Mouse (Mus musculus) hindbrain, embryonic 15.5 days (tissue): ENCODE measurements around the gene Degs2. TPM values are rescaled to one million over a fixed set of nuclear protein-coding genes. Genes with fewer than 3 reads are reported as not detected.
"Not testable (repeated sequence)": the region's sequence is repeated elsewhere in the genome, so short reads cannot be mapped to it uniquely, and the experiment has no call there.

ENCODE experiments used
- ATAC-seq: fragments of 200-750 bp; cut with Nextera tagmentation; 2 replicates; pipeline ENCODE4 v1.8.0; 2017; ENCODE audit warnings: low read depth, moderate number of reproducible peaks, moderate TSS enrichment; ENCODE audit not compliant: low FRiP score
- H3K27ac ChIP-seq: fragments of 300-500 bp; sonication (generic); replicated peaks from 2 replicates; pipeline ENCODE4 v1.5.1; 2015; ENCODE audit warnings: mild to moderate bottlenecking, inconsistent platforms
- H3K27me3 ChIP-seq: fragments of 300-500 bp; sonication (generic); 2 replicates; pipeline ENCODE4 v1.6.1; 2015; ENCODE audit warnings: control low read depth, inconsistent platforms
- H3K36me3 ChIP-seq: fragments of 300-500 bp; sonication (generic); 2 replicates; pipeline ENCODE4 v1.6.1; 2015; ENCODE audit warnings: control low read depth, inconsistent platforms
- H3K4me1 ChIP-seq: fragments of 300-500 bp; sonication (generic); replicated peaks from 2 replicates; pipeline ENCODE4 v1.6.1; 2015; ENCODE audit warnings: control low read depth, inconsistent platforms
- H3K4me2 ChIP-seq: fragments of 300-500 bp; sonication (generic); 2 replicates; pipeline ENCODE4 v1.6.1; 2015; ENCODE audit warnings: moderate library complexity, mild to moderate bottlenecking, inconsistent platforms
- H3K4me3 ChIP-seq: fragments of 300-500 bp; sonication (generic); 2 replicates; pipeline ENCODE4 v1.5.1; 2015; ENCODE audit warnings: mild to moderate bottlenecking, inconsistent platforms
- H3K9ac ChIP-seq: fragments of 300-500 bp; sonication (generic); 2 replicates; pipeline ENCODE4 v1.6.1; 2015; ENCODE audit warnings: inconsistent platforms
- H3K9me3 ChIP-seq: fragments of 300-500 bp; sonication (generic); 2 replicates; pipeline ENCODE4 v1.6.1; 2016; ENCODE audit warnings: control low read depth, inconsistent platforms
- WGBS: fragments of 180-500 bp; shearing (Covaris S2); methylation state at CpG from one replicate; pipeline ENCODE4 v1.1.7; 2015; 5-methylcytosine and 5-hydroxymethylcytosine counted together
- polyA plus RNA-seq: library from polyadenylated mRNA; unstranded; fragments of >200 nt; fragmentation: Nextera tagmentation; extraction: Ambion mirVana; gene quantifications from 2 replicates; pipeline ENCODE4 v1.2.1, GENCODE M21; 2015

Degs2 gene
- polyA plus RNA-seq, 1 experiment from 2014 or later = 2.4 TPM

DNA sequence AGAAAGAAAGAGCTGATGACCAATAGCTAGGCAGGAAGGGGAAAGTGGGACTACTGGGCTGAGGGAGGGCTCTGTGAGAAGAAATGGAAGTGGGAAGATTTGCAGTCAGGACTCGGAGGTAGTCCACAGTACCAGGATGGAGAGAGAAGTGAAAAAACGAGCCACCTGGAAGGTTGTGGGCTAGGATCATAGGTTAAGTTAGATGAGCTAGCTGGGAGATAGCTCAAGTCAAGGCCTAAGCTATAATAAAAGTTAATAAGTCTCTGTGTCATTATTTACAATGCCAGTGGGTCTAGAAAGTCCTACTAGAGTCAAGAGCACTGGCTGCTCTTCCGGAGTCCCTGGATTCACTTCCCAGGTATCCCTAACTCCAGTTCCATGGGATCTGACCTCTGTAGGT lies 16.4 kb upstream of the Degs2 start:
- Histone ChIP-seq H3K27me3 (no peaks in the 10 kb centered on the region), H3K9me3 (no peaks in the 10 kb centered on the region), H3K9ac (no peak overlapping the region), H3K27ac (no peak overlapping the region), H3K4me3 (no peak overlapping the region), H3K4me1 (no peaks in the 10 kb centered on the region), H3K36me3 (no peaks in the 10 kb centered on the region), H3K4me2 (no peak overlapping the region)
- no peak for ATAC-seq
- WGBS = 89% methylated on average over 3 of the region's 3 CpGs

DNA sequence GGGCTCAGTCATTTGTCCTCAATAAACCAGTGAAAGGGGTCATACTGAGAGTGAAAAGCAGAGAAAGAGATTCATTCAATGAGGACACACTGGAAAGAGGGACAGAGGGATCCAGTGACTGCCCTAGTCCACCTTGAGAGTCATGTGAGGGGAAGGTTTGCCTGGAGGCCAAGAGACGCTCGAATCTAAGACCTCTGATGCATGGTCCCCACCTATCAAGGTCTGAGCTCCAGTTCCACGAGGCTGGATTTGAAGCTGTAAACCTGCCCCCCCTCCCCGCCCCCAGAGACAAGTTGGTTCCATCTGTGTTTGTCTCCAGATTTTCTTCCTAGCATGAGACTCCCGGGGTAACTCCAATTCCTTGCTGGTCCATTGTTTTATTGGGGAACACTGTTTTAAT lies 13.7 kb upstream of the Degs2 start:
- H3K9ac ChIP-seq = no peak overlapping the region
- no peak overlapping the region for H3K4me3 ChIP-seq
- H3K4me2 ChIP-seq = no peak overlapping the region
- no peaks in the 10 kb centered on the region for H3K36me3 ChIP-seq
- no peaks in the 10 kb centered on the region for H3K27me3 ChIP-seq
- H3K9me3 ChIP-seq = no peaks in the 10 kb centered on the region
- no peak for ATAC-seq
- WGBS = 81% methylated on average over 5 of the region's 5 CpGs
- H3K27ac ChIP-seq = no peak overlapping the region
- no peaks in the 10 kb centered on the region for H3K4me1 ChIP-seq

DNA sequence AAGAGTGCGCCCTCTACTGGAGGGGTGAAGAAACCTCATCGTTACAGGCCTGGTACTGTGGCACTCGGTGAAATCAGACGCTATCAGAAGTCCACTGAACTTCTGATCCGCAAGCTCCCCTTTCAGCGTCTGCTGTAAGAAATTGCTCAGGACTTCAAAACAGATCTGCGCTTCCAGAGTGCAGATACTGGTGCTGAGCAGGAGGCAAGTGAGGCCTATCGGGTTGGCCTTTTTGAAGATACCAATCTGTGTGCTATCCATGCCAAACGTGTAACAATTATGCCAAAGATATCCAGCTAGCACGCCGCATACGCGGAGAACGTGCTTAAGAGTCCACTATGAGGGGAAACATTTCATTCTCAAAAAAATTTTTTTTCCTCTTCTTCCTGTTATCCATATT lies 11.9 kb upstream of the Degs2 start:
- H3K27ac ChIP-seq, H3K4me2 ChIP-seq, H3K9ac ChIP-seq, H3K4me3 ChIP-seq, H3K9me3 ChIP-seq, H3K4me1 ChIP-seq, ATAC-seq, H3K27me3 ChIP-seq, H3K36me3 ChIP-seq: not testable (repeated sequence)
- WGBS = 96% methylated on average over 14 of the region's 14 CpGs

DNA sequence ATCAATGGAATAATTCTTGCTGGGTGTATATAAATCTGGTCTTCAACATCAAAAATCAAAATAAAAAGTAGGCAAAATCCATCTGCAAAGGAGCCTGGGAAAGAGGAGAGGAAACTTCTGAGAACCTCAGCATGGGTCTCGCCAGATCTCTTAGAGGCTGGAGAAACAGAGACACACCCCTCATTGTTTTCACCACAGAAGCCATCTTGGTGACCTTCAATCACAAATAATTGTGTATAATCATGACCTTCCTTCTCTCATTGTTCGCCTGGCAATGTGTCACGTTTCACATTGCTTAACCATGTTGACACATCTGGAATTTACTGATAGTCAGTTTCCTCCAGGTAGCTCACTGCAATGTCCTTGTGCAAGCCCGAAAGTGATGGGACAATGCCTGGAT lies 10.4 kb upstream of the Degs2 start:
- no peak overlapping the region for H3K27ac ChIP-seq
- 85% methylated on average over 4 of the region's 4 CpGs for WGBS
- no peak for ATAC-seq
- H3K9ac ChIP-seq = no peak overlapping the region
- H3K4me2 ChIP-seq = no peak overlapping the region
- no peak overlapping the region for H3K4me3 ChIP-seq
- H3K4me1 ChIP-seq = no peaks in the 10 kb centered on the region
- no peaks in the 10 kb centered on the region for H3K9me3 ChIP-seq
- H3K27me3 ChIP-seq = no peaks in the 10 kb centered on the region
- no peaks in the 10 kb centered on the region for H3K36me3 ChIP-seq

DNA sequence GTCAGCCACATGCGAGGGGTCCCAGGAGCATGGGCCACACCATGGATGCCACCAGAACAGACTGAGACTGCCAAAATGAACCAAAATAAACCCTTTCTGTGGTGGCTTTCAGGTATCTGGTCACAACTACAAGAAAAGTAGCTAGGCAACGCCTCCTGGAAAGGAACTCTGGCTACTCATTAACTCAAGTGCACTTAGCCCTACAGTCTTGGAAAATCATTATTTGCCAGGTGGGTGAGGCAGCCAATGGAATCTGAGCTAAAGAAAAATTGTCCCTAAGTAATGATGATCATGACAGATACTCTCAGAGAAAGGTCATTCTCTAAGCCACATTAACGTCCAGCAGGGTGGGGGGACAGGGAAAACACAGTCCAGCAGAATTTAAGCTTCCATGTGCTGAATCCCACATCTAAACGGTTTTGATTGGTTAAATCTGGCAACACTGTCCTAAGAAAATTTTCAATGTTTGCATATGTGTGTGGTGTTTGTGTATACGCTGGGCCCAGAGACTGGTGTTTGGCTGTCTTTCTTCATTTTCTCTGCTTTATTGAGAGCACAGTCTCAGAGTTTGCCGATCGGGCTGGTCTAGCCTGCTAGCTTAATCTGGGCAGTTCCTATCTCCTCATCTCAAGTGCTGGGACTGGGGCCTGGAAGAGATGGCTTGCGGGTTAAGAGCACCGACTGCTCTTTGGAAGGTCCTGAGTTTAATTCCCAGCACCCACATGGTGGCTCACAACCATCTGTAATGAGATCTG lies 8.9 kb upstream of the Degs2 start:
- ATAC-seq = no peak
- no peaks in the 10 kb centered on the region for H3K27me3 ChIP-seq
- no peaks in the 10 kb centered on the region for H3K36me3 ChIP-seq
- no peak overlapping the region for H3K27ac ChIP-seq
- no peak overlapping the region for H3K4me3 ChIP-seq
- no peaks in the 10 kb centered on the region for H3K4me1 ChIP-seq
- H3K9me3 ChIP-seq = no peaks in the 10 kb centered on the region
- no peak overlapping the region for H3K9ac ChIP-seq
- H3K4me2 ChIP-seq = no peak overlapping the region
- 82% methylated on average over 9 of the region's 9 CpGs for WGBS

DNA sequence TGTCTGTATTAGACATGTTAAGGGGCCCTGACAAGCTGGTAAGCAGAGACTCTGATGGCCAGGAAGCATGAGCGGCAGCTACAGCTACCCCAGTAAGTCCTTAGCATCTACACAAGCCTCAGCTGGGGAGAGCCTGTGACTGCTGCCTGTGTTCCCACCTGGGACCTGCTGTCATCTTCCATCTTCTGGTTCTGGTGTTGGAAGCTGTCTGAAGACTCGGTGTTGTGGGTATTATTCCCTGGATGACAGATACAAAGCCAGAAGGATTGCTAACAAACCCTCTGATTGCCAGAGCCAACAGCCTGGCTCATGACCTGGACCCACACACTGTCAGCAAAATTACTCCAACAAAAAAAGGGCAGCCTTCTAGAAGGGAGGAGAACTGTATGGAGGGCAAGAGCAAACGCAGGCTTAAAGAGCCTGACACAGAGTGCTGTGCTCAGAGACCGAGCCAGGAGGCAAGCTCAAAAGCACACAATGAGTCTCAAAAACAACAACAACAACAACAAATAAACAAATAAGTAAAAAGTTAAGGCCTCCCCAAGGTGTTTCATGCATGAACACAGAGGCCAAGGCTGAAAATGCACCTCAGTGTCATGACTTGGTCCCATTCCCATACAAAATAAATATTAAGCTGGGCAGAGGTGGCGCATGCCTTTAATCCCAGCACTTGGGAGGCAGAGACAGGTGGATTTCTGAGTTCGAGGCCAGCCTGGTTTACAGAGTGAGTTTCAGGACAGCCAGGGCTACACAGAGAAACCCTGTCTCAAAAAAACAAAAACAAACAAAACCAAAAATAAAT lies 8.1 kb upstream of the Degs2 start:
- Histone ChIP-seq H3K9ac (no peak overlapping the region), H3K4me3 (no peak overlapping the region), H3K4me2 (no peak overlapping the region), H3K27ac (no peak overlapping the region), H3K4me1 (no peaks in the 10 kb centered on the region), H3K36me3 (no peaks in the 10 kb centered on the region), H3K9me3 (no peaks in the 10 kb centered on the region), H3K27me3 (0 out of 2 replicates have a peak, but pooled peaks cover 2% of the 10 kb centered on the region)
- ATAC-seq = no peak
- WGBS = 79% methylated on average over 6 of the region's 6 CpGs

DNA sequence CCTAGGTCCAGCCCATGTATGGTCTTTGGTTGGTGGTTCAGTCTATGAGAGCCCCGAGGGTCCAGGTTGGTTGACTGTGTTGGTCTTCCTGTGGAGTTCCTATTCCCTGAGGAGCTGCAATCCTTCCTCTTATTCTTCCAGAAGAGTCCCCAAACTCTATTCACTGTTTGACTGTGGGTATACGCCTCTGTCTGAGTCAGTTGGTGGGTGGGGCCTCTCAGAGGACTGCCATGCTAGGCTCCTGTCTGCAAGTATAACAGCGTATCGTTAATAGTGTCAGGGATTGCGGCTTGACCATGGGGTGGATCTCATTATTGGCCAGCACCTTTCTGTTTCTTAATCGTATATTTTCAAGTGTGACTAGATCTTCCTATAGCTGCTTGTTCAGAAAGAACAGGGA lies 7.3 kb upstream of the Degs2 start:
- Histone ChIP-seq H3K36me3 (no peaks in the 10 kb centered on the region), H3K9me3 (no peaks in the 10 kb centered on the region), H3K4me2 (no peak overlapping the region), H3K27ac (no peak overlapping the region), H3K4me3 (no peak overlapping the region), H3K27me3 (0 out of 2 replicates have a peak, but pooled peaks cover 2% of the 10 kb centered on the region), H3K4me1 (no peaks in the 10 kb centered on the region), H3K9ac (no peak overlapping the region)
- 87% methylated on average over 6 of the region's 6 CpGs for WGBS
- ATAC-seq = no peak

DNA sequence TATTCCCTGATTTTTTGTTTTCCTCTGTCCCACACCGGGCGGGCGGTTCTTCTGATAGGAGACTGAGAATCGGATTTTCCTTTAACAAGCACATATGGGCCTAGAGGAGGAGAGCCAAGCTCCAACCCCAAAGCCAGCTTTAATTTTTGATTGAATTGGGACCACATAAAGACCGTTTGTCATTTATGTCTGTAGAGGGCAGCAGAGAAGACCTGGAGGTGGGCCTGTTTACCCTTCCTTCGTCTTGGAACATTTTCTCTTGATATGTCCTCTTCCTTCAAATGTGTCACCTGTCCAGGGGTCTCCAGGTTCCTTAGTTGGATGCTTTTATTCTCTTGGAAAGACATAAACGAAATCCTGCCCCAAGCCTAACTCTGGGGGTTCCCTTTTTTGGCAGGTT lies 4.0 kb upstream of the Degs2 start:
- peaks cover 10% of the 10 kb centered on the region for H3K4me1 ChIP-seq
- H3K4me3 ChIP-seq = no peak overlapping the region
- 47% methylated on average over 7 of the region's 7 CpGs for WGBS
- no peak for ATAC-seq
- no peak overlapping the region for H3K9ac ChIP-seq
- peaks cover 27% of the 10 kb centered on the region for H3K27me3 ChIP-seq
- H3K4me2 ChIP-seq = no peak overlapping the region
- H3K36me3 ChIP-seq = no peaks in the 10 kb centered on the region
- H3K27ac ChIP-seq = no peak overlapping the region
- no peaks in the 10 kb centered on the region for H3K9me3 ChIP-seq

DNA sequence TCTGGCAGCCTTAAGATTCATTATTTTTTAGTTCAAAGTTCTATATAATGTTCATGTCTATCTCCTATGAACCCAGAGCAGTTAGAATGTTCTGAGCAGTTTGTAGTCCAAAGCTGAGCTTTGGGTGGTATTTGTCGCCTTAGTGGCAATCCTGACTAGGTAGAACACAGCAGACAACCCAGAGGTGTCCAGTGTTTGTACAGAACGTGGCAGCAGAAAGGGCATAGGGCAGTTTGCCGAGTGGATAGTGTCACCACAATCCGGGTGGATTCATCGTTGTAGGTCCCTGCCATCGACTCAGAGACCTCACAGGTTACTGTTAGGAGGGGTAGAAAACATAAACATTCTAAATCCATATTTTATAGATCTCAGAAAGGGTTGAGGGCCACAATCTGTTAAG lies 3.4 kb upstream of the Degs2 start:
- no peaks in the 10 kb centered on the region for H3K36me3 ChIP-seq
- no peak overlapping the region for H3K4me3 ChIP-seq
- H3K27me3 ChIP-seq = peaks cover 32% of the 10 kb centered on the region
- WGBS = 89% methylated on average over 6 of the region's 6 CpGs
- no peak overlapping the region for H3K4me2 ChIP-seq
- no peak overlapping the region for H3K27ac ChIP-seq
- H3K4me1 ChIP-seq = peaks cover 10% of the 10 kb centered on the region
- ATAC-seq = no peak
- no peaks in the 10 kb centered on the region for H3K9me3 ChIP-seq
- H3K9ac ChIP-seq = no peak overlapping the region

DNA sequence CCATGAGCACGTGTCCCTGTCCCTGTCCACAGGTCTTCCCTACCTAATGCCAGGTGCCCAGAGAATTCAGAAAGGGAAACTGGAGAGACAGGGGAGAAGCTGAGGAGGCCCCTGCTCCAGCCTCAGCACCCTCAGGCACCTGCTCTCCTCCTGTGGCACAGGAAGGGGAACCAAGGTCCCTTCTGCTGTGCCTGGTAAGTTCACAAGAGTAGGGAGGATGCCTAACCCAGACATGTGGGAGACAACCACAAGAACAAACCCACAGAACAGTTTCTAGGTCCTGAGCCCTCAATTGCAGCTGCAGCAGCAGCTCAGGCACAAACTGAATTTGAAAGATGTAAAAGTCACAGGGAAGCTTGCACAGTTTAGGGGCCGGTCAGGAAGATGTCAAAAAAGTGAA lies 894 bp downstream of the Degs2 start:
- H3K9ac ChIP-seq = no peak overlapping the region
- no peaks in the 10 kb centered on the region for H3K36me3 ChIP-seq
- no peaks in the 10 kb centered on the region for H3K9me3 ChIP-seq
- no peak overlapping the region for H3K4me3 ChIP-seq
- peaks cover 33% of the 10 kb centered on the region for H3K27me3 ChIP-seq
- H3K4me2 ChIP-seq = no peak overlapping the region
- WGBS = 69% methylated on average over 2 of the region's 2 CpGs
- H3K4me1 ChIP-seq = peaks cover 10% of the 10 kb centered on the region
- ATAC-seq = no peak
- no peak overlapping the region for H3K27ac ChIP-seq

DNA sequence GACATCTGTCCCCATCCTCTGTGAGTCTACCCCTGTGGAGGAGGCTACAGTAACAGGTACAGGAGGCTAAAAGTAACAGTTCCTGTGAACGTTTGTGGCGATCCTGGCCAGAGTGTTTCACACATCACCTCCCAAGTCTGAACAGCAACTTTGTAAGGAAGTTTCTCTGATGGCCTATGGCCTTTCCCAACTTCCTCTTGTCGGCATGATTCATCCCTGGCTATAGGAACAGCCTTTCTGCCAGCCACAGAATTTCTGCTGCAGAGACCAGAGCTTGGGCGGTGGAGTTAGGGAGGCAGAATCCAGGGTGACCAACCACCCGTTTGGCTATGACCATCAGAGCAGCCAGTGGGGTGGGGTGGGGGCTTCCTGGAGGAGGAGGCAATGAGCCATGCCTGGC lies 2.1 kb downstream of the Degs2 start:
- Histone ChIP-seq H3K27ac (no peak overlapping the region), H3K4me3 (no peak overlapping the region), H3K27me3 (peaks cover 31% of the 10 kb centered on the region), H3K9me3 (no peaks in the 10 kb centered on the region), H3K9ac (no peak overlapping the region), H3K4me1 (peaks cover 10% of the 10 kb centered on the region), H3K4me2 (no peak overlapping the region), H3K36me3 (no peaks in the 10 kb centered on the region)
- ATAC-seq = no peak
- WGBS = 79% methylated on average over 5 of the region's 5 CpGs

DNA sequence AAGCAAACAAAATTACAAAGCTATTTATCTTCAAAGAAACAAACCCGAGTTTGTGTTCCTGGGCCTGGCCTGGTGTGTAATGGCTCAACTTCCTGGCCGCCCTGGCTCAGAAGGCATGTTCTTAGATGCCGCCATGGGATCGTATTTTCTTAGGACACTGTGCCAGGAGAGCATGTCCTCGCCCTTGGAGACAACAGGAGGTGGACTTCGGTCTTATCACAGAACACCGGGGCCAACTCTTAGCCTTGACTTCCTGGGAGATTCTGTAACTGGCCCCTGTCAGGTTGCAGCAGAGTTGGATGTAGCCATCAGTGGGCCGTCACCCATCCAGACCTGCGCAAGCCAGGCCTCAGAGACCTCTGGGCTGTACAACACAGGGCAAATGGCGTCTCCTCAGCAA lies 2.5 kb downstream of the Degs2 start:
- peaks cover 10% of the 10 kb centered on the region for H3K4me1 ChIP-seq
- no peaks in the 10 kb centered on the region for H3K36me3 ChIP-seq
- WGBS = 85% methylated on average over 10 of the region's 10 CpGs
- no peak for ATAC-seq
- no peaks in the 10 kb centered on the region for H3K9me3 ChIP-seq
- H3K27ac ChIP-seq = no peak overlapping the region
- peaks cover 31% of the 10 kb centered on the region for H3K27me3 ChIP-seq
- no peak overlapping the region for H3K4me3 ChIP-seq
- no peak overlapping the region for H3K4me2 ChIP-seq
- H3K9ac ChIP-seq = no peak overlapping the region
